Mouse (Mus musculus) megakaryocyte, embryonic 14.5 days (primary cell): Measurements from ENCODE around the gene Serpina3n. TPM values are rescaled to one million over a fixed set of nuclear protein-coding genes. Genes with fewer than 3 reads are reported as not detected.
"Not testable (repeated sequence)": the region's sequence is repeated elsewhere in the genome, so short reads cannot be mapped to it uniquely, and the experiment has no call there.

Source experiments
- H3K27me3 ChIP-seq: replicated peaks from 2 replicates; pipeline ENCODE3; 2012; ENCODE audit warnings: inconsistent platforms
- H3K36me3 ChIP-seq: replicated peaks from 2 replicates; pipeline ENCODE3; 2012; ENCODE audit warnings: low read length, inconsistent platforms, mixed read lengths
- H3K4me1 ChIP-seq: 2 replicates; pipeline ENCODE4 v1.6.1; 2012; ENCODE audit warnings: inconsistent platforms
- H3K4me3 ChIP-seq: replicated peaks from 2 replicates; pipeline ENCODE3; 2012; ENCODE audit warnings: moderate library complexity, mild to moderate bottlenecking, inconsistent platforms
- H3K9me3 ChIP-seq: 2 replicates; pipeline ENCODE4 v1.6.1; 2012; ENCODE audit warnings: inconsistent platforms
- FLI1 ChIP-seq: IDR thresholded peaks from 2 replicates; pipeline ENCODE4 v1.6.1; 2012; ENCODE audit warnings: low read length, inconsistent platforms, mixed read lengths
- GATA1 ChIP-seq: IDR thresholded peaks from 3 replicates; pipeline ENCODE4 v1.6.1; 2012; ENCODE audit warnings: mixed read lengths, low read length, inconsistent platforms, borderline replicate concordance
- polyA plus RNA-seq: library from polyadenylated mRNA; stranded (reverse); fragments of >175 nt; gene quantifications from 2 replicates; pipeline ENCODE4 v1.2.3, GENCODE M21; 2012; ENCODE audit warnings: low replicate concordance; ENCODE audit not compliant: insufficient read depth

Serpina3n gene
- not detected in 2 replicates for polyA plus RNA-seq

DNA sequence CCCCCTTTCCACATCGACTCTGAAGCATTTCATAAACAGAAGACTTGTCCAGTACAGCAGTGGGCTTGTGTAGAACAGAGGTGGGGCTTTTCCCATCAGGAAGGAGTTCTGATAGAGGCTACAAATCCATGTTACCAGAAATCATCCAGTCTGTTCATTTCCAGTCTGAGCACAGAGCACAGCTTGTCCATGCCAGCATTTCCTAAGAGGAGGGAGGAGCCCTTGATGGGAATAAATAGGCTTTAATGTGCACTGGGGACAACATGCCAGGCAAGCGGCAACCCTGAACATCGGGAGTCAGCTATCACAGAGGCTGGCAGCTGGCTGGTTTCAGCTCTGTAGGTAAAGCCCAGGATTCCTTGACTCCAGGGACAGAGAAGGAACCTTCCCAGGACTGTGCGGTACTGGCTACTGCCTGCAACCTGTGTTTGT, at the start of gene Serpina3n:
Serpina3n (plus strand) TSS at position 276 of the 432 bp plus-strand sequence.
- Histone ChIP-seq H3K36me3 (no peaks in the 10 kb centered on the region), H3K27me3 (peaks cover 36% of the 10 kb centered on the region), H3K4me3 (no peak within 1 kb of the TSS), H3K4me1 (peaks cover 3% of the 10 kb centered on the region; the same call in 1 of the 2 replicates), H3K9me3 (0 out of 2 replicates have a peak, but pooled peaks cover 2% of the 10 kb centered on the region)
- TF ChIP-seq GATA1 (no peak), FLI1 (no peak)

DNA sequence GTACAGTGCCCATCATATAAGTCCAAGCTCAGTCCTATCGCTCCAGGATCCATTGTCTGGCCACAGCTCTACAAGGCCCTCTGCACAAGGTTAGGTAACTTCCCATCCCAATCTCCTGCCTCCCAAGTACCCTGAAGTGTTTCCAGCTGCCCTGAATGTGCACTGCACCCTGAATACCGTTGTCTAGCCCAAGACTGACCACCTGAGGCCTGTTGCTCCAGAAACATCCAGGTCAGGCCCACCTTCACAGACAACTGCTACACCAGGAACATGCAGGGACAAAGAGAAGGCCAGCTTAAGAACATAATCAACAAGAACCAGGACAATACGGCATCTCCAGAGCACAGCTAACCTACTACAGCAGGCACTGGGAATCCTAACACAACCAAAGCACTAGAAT, 36.5 kb upstream of the Serpina3n start:
- Histone ChIP-seq H3K4me1 (no peaks in the 10 kb centered on the region), H3K36me3 (no peaks in the 10 kb centered on the region), H3K4me3 (no peak overlapping the region), H3K9me3 (0 out of 2 replicates have a peak, but pooled peaks cover 2% of the 10 kb centered on the region), H3K27me3 (peaks cover 4% of the 10 kb centered on the region)
- TF ChIP-seq FLI1 (no peak), GATA1 (no peak)

DNA sequence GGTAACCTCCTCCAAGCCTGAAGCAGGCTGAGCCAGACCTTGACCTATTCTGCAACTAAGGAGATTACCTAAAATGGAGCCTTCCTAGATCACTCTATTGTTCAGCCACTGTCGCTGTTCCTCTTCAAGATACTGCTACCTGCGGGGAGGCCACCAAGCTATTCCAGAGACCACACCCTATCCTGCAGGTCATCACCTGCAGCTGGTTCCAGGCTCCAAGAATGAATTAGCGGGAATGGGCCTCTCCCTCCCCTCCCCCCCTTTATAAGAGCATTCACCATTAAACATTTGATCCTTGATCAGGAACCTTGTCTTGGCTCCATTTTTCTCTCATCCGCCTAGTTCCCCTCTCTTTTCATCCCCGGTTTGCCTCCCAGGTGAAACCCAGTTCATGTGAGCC, 29.4 kb upstream of the Serpina3n start:
- H3K27me3 ChIP-seq, H3K9me3 ChIP-seq, H3K36me3 ChIP-seq, H3K4me1 ChIP-seq, H3K4me3 ChIP-seq: not testable (repeated sequence)

DNA sequence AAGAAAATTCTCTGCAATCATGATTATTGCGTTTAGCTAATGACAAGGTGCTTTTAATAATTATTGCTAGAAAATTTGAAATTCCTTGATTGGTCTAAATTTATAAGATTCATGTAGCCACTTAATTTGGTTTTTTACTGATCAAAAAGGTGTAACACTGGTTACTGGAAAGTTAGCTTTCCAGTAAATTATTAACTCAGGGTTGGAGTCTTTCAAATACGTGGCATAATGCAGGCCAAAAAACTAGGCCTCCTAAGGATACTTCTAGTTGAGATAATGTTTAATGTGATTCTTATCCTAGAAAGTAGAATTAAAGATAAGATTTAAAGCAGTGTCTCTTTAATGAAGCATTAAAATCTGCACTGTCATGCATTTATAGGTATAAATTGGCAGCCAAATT, 28.2 kb upstream of the Serpina3n start:
- not testable (repeated sequence) for H3K9me3 ChIP-seq, H3K4me3 ChIP-seq, H3K4me1 ChIP-seq, H3K36me3 ChIP-seq, H3K27me3 ChIP-seq

DNA sequence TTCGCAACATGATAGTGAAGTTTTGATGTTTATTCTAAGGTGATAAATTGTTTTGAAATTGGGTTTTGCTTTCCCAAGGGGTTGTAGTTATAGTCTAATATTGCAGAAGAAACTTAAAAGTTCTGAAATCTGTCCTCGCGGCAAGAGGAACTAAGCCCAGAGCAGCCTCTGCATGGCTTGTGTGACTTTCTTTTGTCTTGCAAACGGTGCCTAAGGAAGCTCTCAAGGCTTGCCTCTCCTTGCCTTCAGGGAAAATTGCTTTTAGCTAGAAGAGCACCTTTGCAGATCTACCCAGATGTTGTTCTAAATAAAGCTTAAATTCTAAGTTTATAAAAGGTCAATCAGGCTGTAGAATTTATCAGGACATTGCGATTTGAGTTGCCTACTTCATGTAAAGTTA, 27.7 kb upstream of the Serpina3n start:
- not testable (repeated sequence) for H3K4me3 ChIP-seq

DNA sequence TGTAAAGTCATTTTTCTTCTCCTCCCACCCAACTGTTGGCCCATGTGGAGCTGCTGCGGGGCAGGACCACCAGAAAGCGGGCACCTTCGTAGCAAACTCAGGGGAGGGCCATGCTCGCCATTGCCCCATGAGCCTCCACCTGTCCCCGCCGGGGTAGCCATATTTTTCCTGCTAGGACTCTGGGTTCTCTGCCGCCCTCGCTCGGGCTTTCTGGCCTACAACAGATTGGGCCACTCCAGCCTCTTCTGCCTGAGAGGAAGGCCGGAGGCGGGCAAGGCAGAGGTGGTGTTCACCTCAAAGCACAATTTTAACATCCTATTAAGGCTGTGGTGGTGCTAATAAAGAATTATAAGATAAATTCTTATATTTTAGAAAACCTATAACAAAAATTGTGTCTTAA, 26.7 kb upstream of the Serpina3n start:
- Histone ChIP-seq H3K36me3 (no peaks in the 10 kb centered on the region), H3K4me1 (no peaks in the 10 kb centered on the region), H3K27me3 (no peaks in the 10 kb centered on the region), H3K9me3 (no peaks in the 10 kb centered on the region), H3K4me3 (no peak overlapping the region)
- no peak for TF ChIP-seq FLI1
- TF ChIP-seq GATA1, result no peak

More for the DNA sequence above, 27.7 kb upstream of the Serpina3n start:
- not testable (repeated sequence) for H3K9me3 ChIP-seq, H3K36me3 ChIP-seq, H3K4me1 ChIP-seq, H3K27me3 ChIP-seq

DNA sequence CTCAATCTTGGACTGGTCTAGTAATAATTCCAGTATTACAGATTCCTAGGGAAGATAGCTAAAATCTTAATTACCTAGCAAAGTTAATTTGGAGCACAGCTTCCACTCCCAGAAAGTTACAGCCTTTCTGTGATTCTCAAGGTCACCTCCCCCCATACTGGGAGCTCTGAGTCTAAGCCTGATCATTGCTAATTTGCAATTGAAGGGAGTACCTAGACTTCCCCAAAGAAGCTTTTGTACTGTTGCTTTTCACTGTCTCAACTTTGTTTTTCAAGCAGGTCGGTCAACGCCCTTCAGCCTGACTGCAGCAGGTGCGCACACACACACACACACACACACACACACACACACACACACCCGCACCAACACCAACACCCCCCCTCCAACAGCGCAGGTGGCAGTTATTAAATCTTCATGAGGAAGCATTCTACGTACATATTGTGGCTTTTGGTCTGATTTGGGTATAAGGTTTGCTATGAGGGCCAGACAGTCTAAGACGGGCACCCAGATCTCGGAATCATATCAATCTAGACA, 25.4 kb upstream of the Serpina3n start:
- not testable (repeated sequence) for H3K36me3 ChIP-seq, H3K4me3 ChIP-seq, H3K9me3 ChIP-seq, H3K4me1 ChIP-seq, H3K27me3 ChIP-seq

DNA sequence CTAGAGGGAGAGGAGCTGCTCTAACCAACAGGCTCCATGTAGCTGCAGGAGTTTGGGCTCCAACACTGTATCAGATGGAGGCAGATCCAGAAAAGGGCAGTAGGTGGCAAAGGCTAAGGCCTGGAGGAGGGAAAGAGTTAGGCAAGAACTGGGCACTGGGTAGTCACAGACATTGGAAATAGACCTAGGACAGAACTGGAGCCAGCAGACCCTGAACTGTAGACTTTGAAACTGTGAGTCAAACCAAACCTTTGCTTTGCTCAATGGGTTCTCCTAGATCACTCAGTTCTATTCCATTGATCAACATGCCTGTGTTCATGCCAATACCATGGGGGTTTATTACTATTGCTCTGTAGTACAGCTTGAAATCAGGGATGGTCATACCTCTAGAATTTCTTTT, 20.5 kb upstream of the Serpina3n start:
- not testable (repeated sequence) for H3K27me3 ChIP-seq, H3K4me1 ChIP-seq, H3K9me3 ChIP-seq, H3K36me3 ChIP-seq, H3K4me3 ChIP-seq

DNA sequence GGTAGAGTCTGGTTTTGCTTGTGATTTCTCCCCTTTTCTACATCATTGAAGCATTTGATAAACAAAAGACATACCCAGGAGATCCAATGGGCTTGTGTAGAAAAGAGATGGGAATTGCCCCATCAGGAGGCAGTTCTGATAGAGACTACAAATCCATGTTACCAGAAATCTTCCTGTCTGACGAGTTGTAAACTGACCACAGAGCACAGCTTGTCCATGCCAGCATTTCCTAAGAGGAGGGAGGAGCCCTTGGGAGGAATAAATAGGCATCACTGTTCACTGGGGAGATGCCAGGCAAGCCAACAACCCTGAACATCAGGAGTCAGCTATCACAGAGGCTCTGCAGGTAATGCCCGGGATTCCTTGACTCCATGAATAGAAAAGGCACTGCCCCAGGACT, 19.7 kb upstream of the Serpina3n start:
- H3K4me3 ChIP-seq, H3K9me3 ChIP-seq, H3K36me3 ChIP-seq, H3K27me3 ChIP-seq, H3K4me1 ChIP-seq: not testable (repeated sequence)

DNA sequence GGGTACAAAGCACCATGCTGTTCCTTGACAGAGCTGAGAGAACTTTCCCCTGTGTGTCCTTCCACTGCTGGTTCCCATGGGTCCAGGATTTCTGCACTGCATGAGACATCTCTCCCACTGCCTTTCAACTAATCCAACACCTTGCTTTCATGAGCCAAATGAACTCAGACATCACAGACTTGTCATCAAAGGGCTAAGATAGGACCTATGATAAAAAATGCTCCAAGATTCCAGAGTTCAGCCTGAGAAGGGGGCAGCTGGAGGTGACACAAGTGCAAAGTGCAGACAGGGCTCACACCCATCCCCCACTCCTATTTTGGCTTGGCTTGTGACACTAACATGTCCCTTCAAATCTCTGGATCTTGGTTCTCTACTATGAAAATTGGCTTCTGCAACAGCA, 18.1 kb upstream of the Serpina3n start:
- Histone ChIP-seq H3K4me1 (peaks cover 4% of the 10 kb centered on the region; the same call in 1 of the 2 replicates), H3K36me3 (no peaks in the 10 kb centered on the region), H3K27me3 (peaks cover 3% of the 10 kb centered on the region), H3K9me3 (no peaks in the 10 kb centered on the region), H3K4me3 (no peak overlapping the region)
- TF ChIP-seq GATA1, result no peak
- no peak for TF ChIP-seq FLI1

DNA sequence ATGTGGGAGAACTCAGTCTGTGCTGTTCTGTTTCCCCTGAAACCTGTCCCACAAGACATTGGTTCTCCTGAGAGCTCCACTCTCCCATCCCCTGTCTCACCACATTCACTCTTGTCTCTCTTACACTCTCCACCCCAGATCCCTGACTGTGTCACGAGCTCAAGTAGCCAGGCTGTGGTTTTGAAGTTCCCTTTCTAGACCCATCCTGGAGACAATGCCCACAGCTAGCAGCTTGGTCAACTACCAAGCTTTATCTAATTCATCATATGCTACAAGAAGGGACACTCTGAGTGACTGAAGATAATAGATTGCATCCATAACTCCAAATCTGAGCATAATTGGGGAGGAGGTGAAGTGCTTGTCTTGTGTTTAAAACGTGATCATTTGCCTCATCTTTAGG, 15.5 kb upstream of the Serpina3n start:
- H3K36me3 ChIP-seq, H3K9me3 ChIP-seq, H3K27me3 ChIP-seq, H3K4me1 ChIP-seq, H3K4me3 ChIP-seq: not testable (repeated sequence)

DNA sequence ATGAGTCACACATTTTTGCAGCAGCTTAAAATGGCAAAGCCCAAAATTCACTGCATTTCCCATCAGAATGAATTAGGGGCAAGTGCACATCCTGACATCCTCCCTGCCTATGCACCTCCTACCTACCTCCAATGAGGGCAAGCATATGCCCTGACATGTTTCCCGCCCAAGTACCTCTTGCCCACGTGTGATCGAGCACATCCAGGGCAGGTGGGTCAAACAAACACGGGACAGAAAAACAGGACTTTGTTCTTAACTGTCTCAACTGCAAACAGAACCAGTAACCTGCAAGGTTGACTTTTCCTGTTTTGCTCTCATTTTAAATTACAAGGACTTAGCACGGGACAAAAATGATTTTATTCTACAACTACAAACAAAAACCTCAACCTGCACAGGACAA, 2.6 kb upstream of the Serpina3n start:
- Histone ChIP-seq H3K4me1 (peaks cover 3% of the 10 kb centered on the region; the same call in 1 of the 2 replicates), H3K36me3 (no peaks in the 10 kb centered on the region), H3K9me3 (0 out of 2 replicates have a peak, but pooled peaks cover 2% of the 10 kb centered on the region), H3K4me3 (no peak overlapping the region), H3K27me3 (peaks cover 25% of the 10 kb centered on the region)
- no peak for TF ChIP-seq FLI1
- no peak for TF ChIP-seq GATA1
